Mouse (Mus musculus): ENCODE measurements around the gene Cdrt4. TPM values are rescaled to one million over a fixed set of nuclear protein-coding genes. Genes with fewer than 3 reads are reported as not detected.

The Cdrt4 gene
- total RNA-seq, 1 experiment from 2014 or later = not detected

DNA sequence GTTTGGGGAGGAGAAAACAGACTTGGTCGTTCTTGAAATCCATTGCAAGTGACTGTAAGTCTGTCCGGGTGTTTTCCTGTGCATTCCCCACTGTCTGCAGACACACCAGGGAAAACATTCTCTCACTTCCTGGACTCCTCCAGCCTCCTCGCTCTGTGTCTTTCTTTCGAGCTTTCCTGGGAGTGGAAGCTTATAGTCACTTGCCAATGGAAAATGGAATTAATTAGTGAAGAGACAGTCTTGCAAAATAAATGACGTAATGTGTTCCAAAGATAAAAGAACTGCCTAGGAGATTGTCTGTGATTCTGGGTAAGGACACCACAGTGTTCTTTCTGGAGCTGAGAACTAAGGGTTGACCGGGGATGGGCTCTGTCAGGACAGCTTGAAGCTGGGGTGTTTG, 7.5 kb upstream of the Cdrt4 start:
- no peak for DNase-seq

DNA sequence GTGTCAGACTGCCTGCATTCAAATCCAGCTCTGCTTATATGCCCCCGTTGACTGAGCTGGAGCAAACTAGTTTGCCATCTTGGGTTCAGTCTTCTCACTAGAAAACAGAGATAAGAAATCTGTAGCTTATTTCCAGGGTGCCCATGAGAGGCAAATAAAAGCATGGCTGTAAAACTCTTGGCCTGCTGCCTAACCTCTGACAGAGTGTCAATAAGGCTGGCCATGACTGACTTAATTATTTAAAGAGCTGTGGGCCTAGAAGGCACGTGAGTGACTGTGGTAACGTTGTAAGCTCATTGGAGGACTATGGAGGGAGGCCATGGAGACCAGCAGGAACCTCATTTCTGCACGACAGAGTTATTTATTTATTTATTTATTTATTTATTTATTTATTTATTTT, 5.5 kb upstream of the Cdrt4 start:
- DNase-seq = no peak

DNA sequence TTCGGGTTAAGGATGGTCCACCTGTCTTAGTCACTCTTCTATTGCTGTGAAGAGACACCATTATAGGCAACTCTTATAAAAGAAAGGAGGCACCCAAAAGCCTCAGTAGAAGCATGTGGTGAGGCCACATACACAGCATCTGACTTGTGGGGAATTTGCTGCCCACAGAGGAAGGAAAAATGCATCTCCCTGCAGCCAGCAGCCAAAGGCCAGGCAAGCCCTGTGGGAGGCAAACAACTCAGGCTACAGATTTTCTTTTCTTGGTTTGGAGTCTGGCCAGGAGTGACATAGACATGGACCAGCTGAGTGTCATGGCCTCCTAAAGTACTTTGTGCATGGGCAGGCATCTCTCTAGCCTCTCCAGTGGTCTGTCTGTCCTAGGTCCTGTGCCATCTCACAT, 1.4 kb upstream of the Cdrt4 start:
- DNase-seq = no peak

DNA sequence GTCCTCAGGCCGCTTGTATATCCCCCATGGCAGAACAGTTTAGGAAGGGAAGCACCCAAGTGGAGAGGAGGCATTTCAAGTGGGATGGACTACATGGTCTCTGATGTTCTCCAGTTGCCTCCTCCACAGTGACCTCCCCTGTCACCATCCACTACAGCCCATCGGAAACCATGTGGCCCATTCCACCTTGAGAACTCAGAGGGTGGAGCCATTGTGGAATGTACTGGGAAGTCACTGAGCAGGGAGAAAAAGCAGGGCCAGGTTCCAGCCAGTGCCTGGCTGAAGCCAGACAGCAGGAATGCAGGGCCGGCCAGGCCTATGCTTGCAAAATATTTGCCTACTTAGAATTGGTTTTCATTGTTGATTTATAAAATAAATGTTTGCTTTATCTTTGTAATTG, 3.8 kb downstream of the Cdrt4 start:
- no peak for DNase-seq

DNA sequence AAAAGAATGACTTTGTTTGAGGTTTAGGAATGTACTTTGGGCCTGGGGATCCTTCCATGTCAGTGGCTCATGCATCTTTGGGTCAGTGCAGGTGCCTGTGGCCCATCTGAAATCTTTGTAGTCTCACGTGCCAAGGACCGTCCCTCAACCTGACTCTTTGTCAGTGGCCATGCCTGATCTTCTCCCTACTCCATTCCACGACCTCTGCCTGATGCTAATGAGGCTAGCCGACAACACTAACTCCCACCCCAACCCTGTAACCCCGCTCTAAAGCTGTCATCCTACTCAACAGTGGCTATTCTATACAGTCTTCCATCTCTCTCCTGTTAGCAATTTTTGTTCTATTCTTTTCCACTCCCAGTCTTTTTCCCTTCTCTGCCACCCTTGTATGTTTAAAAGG, 4.2 kb downstream of the Cdrt4 start:
- DNase-seq = no peak

DNA sequence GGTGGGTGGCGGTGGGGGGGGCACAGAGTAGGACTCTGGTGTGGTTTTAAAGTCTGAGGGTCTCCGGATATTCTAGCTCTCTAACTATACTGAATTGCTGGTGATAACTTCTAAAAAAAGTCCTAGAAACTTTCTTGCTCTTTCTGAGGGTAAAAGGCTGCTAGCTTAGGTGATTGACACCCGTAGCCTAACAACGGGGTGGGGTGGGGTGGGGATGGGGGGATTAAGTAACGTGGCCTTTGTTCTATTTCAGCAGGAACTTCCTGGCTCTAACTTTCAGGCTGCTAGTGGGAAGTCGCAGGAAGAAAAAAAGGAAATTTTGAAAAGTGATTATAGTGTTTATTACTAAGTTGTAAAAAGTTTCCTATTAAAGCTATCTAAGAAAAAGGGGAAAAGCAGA, 4.8 kb downstream of the Cdrt4 start:
- no peak for DNase-seq

DNA sequence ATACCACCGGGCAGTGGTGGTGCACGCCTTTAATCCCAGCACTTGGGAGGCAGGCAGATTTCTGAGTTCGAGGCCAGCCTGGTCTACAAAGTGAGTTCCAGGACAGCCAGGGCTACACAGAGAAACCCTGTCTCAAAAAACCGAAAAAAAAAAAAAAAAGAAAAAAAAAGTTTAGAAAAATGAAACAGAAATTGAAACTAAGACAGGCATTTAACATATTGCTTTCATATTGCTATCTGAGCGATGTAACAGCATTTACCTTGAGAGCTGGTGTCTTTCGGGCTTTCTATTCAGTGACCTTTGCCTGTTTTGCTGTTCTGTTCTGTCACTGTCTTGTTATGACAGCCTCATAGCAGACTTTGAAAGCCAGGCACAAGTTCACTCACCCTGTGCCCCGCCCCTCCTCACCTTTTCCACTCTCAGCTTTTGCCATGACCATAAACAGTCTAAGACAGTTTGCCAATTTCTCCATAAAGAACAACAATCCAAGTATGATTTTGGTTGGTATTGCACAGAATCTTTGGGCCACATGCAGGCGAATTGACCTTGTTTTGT, 6.7 kb downstream of the Cdrt4 start:
- DNase-seq = no peak

DNA sequence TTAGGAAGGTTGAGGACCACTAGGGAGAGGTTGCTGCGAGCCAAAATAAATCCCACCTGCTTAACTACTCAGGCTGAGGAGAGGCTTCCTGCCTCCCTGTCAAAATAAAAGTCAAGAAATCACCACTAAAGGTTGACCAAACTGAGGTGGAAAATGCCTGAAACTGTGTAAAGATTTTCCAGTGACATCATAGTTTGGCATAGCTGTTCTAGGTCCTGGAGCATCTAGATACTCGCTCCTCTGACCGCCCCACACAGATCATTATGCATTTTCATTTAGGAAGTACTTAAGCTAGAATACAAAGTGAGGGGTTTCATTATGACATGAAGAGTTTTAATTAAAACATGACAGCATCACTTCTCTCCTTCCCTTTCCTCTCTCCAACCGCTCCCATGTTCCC, 12.3 kb downstream of the Cdrt4 start:
- DNase-seq = no peak

DNA sequence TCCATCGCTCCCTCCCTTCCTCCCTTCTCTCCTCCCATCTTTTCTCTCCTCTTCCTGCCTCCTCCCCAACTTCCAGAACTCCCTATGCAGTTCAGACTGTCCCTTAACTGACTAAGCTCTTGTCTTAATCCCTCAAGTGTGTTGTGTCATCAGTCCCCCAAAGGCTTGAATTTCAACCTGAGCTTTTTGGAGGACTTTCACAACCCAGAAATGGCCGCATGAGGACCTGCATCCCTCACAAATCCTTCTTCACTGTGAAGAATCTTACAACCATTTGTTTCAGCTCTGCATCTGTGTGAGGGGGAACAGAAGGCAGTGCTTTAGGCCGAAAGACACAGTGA, 15.4 kb downstream of the Cdrt4 start:
- no peak for DNase-seq

DNA sequence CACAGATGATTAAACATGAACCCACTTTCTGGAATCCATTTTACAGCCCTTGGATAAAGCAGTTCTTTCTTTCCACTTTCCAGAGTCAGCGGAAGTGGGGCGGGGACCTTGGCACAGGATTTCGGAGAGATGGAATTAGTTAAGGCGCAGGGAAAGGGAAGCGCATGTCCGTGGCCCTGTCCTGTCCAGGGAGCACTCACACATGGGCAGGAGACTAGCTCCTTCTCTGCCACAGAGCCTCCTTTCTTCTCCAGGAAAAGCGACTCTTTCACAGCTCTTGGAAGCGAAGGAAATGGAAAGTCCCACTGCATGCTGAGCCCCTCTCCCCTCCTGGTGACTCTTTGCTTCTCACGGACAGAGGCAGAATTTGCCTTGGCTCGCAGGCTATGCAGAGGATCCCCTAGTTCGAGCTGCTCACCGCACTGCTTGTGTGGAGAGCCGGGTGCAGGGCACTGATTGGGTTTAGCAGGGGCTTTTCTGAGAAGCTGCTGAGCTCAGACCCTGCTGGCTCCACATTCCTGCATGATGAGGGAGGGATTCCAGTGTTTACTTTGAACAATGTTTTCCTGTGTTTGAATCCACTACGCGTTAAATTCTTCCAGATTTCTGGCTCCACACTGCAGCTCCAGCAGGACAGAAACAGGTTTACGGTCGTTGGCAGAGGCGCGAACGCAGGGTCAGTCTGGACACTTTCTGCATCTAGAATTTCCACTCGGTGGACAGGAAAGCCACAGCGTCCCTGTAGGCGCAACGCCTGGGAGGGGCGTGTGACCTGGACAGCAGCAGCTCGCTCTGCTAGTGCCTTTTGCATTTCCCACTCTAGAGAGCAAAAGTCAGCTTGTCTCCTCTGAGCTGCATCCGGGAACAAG, 16.0 kb downstream of the Cdrt4 start:
- DNase-seq = no peak

DNA sequence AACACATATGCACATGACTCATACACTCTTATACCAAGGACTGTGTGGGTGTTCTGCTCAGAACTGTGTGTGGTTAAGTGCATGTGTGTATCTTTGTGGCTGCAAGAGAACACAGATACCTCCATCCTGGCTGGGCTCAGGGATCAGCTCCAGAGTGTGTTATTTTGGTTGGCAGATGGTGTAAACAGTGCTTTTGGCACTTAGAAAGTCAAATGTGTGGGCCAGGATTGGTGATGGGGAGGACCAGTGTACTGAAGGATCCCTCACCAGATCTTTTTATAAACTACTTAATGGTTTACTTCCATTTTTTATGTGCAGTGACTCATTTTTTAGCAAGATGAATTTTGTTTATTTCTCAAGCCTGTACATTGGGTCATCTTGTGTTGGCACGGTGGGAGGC, 26.2 kb downstream of the Cdrt4 start:
- DNase-seq = no peak

DNA sequence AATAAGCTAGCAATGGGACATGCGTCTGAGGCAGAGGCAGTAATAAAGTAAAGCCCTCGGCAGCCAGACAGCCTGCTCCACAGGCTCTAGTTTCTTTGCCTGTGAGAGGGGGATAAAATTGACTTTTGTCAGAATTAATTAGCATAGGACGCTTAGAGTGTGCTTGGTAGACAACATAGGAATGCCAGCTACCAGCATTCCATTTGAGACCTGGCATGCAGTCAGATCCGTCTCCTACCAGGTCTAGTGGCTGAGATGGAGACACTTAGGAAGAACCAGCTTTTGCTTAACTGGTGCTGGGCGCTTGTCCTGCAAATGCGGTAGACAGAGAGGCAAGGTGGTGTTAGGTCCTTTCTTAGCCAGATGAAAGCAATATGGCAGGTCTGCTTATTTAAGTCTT, 27.9 kb downstream of the Cdrt4 start:
- DNase-seq = no peak

DNA sequence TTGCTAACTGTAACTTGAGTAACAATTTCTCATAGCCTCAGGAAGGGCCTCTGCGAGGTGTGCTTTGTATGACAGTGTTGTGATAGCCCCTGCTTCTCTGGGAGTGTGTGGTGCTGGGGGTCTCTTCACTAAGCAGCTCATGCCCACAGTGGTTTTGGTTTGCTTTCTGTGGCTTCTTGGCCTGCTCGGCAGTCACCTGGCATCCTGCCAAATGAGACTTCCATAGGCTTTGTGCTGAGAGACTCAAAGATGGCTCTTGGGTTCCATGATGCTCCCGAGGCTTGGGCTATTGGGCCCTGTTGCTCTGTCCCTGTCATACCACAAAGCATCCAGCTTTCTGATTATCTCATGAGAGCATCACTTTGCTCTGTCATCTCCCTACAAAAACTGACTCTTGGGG, 30.7 kb downstream of the Cdrt4 start:
- DNase-seq = no peak

DNA sequence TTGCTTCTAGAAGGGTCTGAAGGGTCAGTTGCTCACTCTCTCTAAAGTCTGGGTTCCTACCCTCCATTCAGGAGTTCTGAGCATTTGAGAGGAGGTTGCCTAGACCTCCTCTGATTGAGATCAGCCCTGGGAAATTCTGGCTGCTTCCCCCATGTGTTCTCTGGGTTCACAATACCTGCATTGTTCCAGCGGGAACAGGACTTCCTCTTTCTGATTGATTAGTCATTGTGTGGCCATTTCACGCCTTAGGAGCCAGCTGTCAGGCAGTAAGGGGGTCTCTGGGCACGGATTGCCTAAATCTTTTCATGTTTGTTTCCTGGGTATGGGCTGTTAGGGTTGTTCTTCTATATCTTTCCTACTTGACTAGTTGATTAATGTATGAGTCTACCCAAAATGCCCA, 32.8 kb downstream of the Cdrt4 start:
- no peak for DNase-seq

DNA sequence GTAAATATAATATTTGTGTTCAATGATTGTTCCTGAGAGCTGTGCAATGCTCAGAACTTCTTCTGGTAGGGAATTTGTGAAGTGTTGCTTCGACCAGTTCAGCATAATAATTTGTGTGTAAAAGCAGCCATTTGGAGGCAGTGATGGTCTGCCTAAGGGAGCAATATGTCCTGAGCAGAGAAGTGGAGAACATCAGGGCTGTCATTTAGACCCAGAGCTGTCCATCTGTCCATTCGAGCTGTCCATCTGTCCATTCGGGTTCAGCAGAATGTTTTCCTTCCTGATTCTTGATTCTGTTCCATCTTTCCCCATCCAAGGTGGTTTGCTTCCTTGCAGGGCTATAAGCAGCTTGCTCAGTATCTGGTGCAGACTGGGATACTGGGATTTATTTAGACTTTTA, 33.4 kb downstream of the Cdrt4 start:
- DNase-seq = no peak

DNA sequence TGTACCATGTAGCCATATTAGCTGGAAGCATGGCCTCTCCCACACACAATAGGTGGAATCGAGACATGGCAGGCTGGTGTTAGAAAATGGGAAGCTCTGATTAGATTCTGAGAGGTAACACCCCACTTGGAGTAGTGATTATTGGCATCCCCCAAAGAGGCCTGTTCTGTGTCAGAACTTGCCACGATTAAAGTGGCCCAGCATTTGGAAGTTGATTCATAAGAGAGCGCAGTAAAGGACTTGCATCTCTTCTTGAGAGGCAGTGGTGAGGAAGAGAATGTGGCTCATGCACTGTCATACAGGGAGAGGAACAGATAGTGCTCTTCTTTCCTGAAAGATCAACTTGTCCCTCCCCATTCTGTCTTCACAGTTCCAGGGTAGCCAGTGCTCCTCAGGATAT, 34.1 kb downstream of the Cdrt4 start:
- DNase-seq = no peak

DNA sequence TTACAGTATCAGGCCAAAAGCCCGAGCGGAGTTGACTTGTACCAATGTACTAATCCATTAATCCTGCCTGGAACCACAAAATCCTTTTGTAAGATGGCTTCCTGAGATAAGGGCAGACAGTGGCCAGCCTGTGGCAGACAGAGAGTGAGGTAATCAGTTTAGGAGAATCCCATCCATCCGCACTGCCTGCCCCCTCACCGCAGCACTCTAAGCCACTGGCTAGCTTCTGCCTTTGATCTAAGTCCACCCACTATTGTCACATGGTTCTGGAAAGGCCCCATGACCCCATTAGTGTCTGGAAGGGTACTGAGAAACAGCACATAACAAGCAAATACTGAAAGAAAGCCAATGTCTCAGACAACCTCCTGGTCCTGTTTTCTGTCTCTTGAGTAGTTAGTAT, 35.6 kb downstream of the Cdrt4 start:
- DNase-seq = no peak

DNA sequence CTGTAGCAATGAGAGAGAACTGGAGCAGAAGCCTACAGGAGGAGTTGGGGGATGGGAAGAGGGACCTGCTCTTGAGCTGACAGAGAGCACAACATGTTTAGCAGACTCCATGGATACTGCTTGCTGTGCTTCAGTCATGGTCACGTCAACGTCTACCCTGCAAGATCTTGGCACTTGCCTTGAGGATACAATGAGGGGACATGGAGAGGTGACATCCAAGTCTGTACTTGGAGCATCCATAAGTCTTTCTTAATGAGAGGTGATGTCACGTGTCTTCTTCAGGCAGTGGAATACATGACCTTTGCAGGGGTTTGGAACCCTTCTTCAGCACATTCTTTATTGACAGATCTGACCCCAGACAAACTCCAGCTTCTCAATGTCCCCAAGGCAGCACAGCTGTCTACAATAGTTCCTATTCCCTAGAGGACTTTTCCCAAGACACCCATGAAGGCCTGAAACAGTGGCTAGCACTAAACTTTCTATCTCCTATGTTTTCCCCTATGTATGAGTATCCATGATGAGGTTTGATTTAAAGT, 39.2 kb downstream of the Cdrt4 start:
- no peak for DNase-seq

DNA sequence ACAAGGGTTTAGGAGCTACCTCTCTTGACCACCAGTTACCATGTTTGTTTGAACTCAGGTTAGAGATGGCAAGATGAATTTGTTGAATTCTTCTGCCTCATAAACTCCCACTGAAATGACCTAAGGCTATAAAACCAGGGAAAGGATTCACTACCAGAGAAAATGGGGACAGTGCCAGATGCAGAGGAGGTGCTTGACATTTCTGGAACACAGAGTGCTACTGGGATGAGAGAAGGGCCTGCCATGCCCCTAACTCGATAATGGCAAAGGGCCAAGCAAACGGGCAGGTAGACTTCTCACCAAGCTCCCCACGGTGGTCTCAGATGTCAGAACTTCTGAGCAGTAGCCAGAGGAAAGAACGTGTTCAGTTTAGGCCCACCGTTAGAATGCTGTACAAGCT, 39.8 kb downstream of the Cdrt4 start:
- DNase-seq = no peak

DNA sequence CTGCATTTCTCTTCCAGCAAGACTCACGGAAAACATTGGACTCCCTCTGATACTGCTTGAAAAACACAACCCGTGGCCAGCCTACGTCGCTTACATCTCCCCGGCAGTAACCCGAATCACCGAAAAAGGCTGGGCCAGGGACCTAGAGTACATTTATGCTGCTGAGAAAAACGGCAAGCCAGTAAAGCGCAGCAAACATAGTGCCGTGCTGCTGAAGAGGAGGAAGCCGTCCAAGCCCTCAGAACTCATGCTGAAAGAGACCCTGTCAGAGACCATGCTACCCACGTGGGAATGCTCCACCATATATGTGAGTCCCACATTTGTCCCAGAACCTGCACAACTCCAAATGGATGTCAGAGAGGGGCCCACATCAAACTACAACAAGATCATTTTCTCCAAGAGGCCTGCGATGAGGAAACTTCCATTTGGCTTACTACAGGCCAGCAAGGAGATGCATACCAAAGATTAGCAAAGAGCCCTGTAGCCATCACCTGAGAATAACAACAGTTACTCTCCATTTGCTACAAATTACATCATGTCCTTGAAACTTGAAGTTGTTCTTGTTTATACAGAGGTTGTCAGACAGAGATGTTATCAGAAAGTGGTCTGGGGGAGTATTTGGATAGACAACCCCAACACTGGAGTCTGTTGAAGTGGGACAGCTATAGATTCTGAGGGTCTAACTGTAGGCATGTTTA, 41.7 kb downstream of the Cdrt4 start:
- DNase-seq = no peak

DNA sequence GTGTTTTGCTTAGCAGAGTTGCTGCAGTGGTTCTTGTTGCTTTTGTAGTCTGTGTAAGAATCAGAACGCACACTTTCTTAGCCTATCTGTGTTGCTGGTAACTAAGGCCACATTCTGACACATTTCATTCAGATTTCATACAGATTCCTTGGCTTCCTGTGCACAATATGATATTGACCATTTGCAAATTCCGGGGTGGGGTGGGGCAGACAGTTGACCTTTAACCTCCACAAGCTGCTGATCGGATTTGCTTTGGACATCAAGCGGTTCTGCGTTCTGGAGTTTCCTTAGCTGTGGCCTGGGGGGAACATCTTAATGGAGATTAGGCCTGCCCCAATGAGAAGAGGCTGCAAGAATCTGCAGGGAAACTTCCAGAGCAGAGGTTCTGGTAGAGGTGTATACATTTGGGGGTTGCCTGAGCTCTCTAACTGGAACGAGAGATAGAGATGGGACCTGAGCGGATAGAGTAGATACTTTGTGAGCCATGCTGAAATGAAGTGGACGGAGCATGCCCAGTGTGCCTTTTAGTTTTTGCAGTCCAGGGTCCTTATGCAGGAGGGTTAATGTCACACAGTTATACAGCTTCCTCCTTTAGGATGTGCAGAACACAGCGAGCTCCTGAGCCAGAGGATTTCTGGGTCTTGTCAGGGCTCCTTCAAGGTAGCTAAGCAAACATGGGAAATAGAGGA, 44.2 kb downstream of the Cdrt4 start:
- DNase-seq = no peak

DNA sequence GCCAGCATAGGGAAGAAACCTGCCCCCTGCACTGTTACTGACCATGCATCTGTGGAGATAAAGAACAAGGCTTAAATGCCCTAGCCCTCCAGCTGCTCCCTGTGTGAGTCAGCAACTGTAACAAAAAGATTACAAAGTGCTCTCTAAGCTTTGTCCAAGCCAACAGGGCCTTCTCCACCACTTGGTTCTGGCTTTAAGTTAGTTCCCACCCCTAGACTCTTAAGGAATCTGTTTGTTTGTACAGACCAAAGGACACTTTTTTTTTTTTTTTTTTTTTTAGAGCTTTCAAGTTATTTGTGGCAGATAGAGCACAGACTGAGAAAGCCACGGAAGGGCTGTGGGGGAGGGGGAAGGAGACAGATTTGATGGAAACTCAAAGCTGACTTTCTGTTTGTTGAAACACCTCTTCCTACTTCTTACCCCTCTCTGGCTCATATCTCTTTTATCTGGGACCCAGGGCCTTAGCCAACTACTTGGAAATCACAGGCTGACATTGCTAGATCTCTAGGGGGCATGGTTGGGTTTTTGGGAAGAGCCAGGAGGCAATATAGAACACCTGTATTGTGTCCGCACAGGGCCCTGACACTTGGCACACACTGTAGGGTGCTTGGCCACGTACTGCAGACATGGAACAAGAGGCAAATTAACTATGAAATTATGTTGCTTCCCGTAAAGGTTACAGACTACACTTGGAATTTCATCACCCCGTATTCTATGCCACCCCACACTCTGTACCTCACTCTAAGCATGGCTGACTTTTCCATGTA, 44.9 kb downstream of the Cdrt4 start:
- DNase-seq = no peak

Data from adrenal gland, postnatal 25 days (tissue).